Mouse (Mus musculus): ENCODE data around the gene Atp5s.
A peak's percentile ranks its signal among the peaks of the same experiment; 100 is the strongest.

The Atp5s gene

DNA sequence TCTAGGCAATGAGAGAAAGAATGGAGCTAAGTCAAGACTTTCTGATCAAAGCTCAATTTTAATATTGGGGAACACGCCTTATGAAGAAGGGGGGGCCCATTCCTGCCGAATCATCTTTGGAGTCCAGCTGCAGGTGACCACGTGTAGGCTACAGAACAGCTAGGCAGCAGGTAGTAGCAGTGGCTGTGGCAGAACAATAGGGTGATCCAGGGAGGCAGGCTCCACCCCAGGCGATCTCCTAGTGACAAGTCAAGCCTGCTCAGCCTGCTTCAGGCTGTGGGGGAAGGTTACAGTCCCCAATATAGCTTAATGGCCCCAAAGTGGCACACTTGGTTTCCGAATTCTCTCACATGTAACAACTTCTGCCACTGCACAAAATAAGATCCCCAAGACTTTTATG is 7.5 kb downstream of the Atp5s start:
- no peak for ATAC-seq (ENCODE audit: low TSS enrichment)

DNA sequence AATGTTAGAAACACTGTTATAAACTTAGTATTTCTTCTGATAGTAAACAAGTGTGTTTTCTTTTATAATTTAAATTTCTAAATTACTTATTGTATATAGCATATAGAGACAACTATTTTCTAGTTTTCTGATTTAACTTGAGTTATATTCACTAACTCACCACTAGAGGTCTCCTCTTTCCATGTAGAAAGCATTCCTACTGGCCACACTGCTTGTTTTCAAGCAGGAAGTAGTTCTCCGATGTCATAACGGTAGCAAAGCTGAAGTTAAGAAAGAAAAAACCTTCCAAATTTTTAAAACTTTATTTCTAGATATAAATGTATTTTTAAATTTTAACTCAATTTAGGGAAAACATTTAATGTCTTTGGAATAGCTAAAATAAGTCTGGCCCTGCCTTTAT is 8.8 kb downstream of the Atp5s start:
- ATAC-seq (ENCODE audit: low TSS enrichment) = peak; percentile 73

DNA sequence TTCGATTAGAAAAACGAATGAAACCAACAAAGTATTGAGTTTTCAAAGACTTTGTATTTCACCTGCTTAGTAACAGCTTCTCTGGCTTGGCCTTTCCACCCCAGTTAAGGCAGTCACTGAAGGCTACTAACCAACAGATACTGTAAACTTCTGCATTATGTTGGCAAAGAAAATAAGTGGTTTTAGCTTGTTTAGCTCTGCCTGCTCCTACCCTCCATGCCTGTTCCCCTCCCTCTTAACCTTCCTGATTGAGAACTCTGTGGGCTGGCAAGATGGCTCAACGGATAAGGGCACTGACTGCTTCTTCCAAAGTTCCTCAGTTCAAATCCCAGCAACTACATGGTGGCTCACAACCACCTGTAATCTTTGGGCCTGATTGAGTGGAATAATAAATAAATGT is 9.2 kb downstream of the Atp5s start:
- ATAC-seq (ENCODE audit: low TSS enrichment) = no peak

DNA sequence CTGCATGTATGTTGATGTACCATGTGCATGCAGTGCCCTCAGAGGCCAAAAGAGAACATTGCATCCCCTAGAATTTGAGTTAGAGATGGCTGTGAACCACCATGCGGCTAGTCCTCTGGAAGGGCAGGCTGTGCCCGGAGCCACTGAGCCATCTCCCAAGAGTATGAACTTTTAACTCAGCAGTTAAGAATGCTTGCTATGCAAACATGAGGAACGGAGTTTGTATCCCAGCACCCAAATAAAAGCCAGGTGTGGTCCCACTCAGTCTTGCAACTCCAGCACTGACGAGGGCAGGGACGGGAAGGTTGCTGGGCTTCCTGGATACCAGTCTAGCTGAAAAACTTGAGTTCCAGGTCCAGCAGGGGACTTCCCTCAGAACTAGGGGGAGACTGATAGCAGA is 17.2 kb downstream of the Atp5s start:
- ATAC-seq (ENCODE audit: low TSS enrichment) = no peak

DNA sequence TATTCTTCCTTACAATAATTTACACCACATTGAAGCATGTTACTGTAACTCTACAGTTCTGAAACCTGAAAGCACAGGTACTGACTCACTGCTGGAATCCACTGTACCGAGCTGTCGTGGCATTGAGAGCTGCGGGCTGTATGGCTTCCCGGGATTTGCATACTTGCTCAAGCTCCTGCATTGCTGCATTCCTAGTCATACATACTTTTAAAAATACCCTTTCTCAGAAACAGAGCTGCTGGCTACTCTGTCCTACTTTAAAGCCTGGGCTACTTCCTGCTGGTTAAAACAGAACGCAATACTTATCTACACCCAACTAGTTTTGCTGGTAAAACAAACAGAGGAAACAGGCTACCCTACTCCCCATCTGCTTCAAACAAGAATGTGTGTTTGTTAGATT is 19.4 kb downstream of the Atp5s start:
- ATAC-seq (ENCODE audit: low TSS enrichment) = peak; percentile 87

DNA sequence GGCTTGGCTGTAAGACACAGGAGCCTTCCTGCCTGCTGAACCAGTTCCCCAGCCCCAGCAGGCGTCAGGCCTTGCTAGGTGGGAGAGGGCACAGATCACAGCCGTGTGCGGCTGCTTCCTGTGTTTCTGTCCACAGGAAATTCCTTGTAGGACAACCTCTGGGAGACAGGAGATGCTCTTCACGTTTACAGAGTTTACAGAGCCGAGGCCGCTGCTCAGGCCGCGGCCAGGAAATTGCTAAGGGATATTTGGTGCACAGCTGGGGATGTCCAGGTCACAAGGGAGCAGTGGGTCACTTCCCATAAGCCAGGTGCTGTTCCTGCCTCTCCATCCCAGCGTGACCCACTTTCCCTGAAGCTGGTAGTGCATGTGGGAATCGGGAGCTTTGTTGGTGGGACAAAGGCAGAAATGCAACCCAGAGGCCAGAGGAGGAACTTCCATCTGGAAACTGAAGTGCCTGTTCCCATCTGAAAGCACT is 27.2 kb downstream of the Atp5s start:
- no peak for ATAC-seq (ENCODE audit: low TSS enrichment)

DNA sequence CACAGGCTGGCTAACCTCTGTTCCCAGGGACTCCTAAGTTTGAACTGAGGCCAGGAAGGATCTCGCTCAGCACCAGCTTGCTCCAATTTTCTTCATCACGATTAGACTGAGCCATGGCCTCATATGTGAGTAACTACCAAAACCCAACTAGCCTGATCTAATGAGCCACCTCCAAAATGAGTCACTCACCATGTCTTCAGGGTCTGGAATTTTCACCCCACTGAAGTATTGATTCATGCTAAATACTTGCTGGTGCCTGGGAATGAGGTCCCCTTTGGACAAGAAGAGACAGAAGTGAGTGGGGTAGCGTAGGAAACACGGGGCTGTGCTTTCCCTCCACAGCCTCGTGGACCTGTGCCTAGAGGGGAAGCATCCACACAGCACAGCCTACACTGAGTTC is 29.2 kb downstream of the Atp5s start:
- no peak for ATAC-seq (ENCODE audit: low TSS enrichment)

DNA sequence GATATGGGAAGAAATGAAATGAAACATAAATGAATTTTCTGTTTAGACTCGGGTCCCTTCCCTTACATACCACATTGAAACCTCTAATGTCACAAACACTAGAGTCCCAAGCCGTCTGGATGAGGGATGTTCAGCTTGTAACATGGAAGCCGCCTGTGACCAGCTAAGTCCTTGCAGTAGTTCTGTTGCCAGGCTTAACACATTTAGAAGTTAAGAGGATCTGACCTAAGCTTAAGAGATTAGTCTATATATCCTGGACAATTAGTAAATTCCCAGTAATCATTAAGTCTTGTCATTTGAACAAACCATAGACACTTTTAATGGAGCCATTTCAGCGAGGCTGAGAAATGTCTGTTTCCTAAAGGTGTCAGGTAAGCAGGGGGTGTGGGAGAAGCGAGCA is 31.3 kb downstream of the Atp5s start:
- no peak for ATAC-seq (ENCODE audit: low TSS enrichment)

DNA sequence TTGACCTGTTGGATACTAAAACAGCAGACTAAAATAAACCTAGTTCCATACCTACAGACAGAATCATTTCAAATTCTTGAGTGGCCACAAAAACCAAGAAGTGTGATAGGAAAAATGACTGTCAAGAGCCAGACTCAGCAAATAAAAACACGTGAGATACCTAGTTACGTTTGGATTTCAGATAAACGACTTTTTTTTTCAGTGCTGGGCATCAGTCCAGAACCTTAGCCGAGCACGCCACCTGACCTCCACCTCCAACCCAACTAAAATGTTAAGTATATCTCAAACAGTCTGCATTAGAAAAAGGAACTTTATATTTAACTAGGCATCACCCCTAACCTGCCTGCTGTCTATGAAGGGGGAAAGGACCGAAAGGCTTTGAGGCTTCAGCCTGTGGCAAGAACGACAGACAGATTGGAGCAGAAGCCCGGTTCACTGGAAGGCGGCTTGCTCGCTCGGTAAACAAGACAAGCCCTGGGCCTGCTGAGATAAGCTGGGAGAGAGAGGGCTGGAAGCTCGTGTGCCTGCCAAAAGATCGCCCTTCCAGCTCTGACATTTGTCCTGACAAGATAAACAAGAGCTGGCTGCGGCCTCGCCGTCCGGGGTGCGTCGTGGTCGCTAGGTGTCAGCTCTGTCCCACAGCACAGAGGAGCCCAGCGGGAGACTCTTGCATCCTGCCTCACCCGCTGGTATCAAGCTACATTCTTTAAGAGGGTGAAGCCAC is 32.8 kb downstream of the Atp5s start:
- ATAC-seq (ENCODE audit: low TSS enrichment) = peak; percentile 68

DNA sequence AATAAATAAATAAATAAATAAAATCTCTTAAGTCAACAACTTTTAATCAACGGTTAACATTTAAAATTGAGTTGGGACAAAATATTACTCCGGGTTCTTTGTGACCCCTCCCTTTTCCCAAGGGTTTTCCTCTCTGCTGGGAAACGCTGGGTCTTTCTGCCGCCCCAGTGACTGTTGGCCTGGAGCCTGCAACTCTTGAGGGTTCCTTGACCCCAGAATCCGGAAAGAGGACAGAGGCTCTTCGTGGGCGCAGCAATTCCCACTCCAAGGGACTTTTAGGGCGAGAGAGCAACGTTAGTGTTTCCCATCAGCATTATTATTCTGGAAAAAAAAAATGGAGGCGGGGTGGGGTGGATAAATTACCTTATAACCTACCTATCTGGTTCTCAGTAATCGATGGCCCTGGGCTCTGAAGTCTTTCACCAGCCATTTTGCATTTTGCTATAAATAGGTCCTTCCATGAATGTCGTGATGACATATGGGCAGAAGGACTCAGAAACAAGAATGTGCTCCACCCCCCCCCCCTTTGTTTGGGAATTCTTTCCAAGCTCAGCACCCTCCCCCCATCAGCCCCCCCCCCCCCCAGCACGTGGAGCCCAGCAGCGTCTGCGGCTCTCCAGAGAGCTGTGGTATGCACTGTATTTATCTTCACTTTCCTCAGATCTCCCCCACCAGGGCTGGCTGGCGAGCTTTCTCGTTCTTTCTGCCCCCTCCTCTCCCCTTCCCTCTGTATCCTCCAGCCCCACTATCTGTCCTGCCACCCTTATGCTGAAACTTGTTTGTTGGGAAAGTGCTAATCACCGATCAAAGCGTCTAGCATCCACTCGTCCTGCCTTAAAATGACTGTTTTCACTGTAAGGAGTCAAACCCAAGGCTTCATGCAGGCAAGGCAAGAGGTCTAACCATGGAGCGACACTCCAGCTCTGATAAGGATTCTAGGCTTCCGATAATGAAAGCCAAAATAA is 33.8 kb downstream of the Atp5s start:
- no peak for ATAC-seq (ENCODE audit: low TSS enrichment)

DNA sequence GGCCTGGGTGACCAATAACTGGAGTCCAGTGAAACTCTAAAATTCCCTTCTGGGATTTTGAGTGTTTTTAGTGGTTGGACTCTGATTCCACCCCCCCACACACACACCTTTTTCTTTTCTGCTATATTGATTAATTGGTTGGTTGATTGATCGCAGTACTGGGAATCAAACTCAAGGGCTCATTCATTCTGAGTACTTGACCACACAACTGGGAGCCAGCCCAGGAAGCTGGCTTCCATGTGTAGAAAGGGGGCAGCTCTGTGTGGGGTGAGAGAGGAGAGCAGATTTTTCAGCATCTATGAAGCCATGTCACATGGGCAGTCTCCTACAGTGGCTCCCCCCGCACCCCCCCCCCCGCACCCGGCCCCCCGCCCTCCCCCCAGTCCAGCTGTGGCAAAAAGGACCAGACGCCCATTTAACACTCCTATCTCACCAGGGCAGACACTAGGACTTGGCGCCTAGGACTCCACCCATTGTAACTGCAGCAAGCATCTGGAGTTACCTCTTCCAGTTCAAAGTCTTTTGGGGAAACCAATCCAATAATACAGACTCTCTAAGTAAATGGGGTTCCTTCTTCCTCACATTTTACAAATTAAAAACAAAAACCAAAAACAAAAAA is 34.6 kb downstream of the Atp5s start:
- no peak for ATAC-seq (ENCODE audit: low TSS enrichment)

DNA sequence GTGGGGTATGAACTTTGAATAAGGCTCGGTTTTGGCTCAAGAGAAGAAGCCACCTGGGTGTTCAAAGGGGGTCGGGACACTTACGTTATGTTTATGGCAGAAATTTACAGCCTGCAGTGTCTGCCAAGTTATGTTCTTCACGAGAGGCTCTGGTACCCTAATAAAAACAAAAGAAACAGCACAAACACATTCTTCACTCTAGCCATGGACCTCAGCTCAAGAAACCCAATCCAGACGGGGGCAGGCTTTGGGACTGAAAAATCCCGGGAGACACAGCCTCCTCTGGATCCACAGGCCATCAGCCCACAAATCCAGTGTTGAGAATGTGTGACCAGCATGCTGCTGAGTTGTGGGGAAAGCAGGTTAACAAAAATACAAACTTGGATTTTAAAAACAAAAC is 35.3 kb downstream of the Atp5s start:
- ATAC-seq (ENCODE audit: low TSS enrichment) = no peak

DNA sequence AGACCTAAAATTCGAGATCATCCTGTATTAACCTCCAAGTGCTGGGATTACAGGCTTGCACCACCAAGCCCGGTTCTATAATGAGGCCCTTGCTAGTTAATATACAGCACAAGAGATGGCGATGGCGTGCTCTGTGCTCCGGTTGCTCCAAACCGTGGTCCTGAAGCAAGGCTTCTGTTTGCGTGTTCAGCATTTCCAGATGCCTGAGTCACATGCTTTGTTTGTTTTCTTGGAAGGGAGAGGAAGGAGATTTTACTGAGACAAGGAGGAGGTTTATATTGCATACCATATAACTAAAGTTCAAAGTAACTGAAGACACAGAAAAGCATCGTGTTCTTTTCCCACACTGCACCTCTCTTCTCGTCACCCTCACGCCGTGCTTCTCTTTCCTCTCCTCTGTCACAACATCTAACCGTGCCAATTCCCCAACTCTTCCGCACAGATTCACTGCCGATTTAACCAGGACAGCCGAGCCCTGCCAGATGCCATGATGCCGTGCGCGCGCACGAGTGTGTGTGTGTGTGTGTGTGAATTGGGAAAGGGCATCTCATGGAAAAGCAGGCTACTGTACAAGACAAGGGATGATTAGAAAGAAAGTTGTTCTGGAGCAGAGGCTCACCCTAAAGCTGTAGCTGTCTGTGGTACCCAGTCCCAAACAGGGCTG is 36.1 kb downstream of the Atp5s start:
- peak; percentile 31; the same call in 1 of the 2 replicates for ATAC-seq (ENCODE audit: low TSS enrichment)

DNA sequence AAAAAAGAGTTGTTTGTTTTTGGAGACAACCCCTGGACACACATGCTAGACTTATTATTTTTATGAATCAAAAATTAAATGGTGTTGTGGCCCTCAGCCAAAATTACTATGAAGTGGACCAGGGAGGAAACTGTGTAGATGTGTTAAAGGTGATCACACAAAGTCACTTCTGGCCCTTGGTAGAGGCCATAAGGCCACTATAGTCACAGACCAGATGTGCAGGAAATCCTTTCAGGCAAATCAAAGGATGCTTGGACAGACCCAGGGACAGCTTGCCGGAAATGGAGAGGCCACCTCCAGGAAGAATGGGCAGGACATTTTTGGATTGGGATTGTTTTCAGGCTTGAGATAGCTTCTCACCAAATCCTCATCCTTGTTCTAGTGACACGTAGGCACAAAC is 36.9 kb downstream of the Atp5s start:
- ATAC-seq (ENCODE audit: low TSS enrichment) = no peak

DNA sequence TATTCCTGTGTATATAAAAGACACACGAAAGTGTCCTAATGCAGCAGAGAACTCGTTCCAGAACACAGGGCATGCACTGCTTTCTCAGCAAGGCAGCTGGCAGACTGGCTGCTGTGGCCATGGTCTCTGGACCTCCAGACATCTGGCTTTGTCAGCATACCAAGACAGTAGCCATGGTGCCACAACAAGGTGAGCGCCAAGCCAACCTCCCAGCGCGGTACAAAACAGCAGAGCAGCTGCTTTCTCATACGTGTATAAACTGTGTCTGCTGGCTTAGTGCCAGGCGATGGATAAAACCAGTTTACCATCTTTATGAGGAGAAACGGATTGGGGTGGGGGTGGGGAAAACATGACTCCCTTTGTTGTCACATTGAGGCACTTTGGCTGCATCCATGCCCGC is 40.8 kb downstream of the Atp5s start:
- no peak for ATAC-seq (ENCODE audit: low TSS enrichment)

DNA sequence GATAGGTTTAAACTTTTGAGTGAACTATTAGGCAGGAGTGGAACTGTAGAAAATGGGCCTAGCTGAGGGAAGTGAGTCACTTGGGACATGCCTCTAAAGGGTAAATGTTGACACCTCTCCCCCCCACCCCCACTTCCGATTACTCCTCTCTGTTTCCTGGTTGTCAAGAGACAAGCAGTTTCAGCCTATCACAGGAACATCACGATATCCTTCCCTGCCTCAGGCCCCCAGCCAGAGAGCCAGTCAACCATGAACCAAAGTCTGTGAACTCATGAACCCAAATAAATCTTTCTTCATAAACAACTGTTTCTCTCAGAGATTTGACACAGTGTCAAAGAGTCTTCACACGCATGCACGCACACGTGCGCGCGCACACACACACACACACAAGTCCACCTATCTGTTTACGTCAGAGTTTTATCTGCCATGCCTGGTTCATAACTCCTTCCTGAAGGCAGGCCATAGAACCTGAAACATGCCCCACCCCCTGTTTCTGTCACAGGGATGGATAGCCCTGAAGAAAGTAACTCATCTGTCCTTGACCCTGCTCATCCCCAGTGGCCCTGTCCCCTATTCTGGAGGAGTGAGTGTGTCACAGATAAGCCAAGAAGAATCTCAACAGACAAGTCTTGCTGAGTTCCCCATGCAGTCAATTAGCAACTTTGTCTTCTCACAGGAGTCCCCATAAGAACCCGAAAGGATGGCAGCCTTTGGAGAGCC is 41.6 kb downstream of the Atp5s start:
- ATAC-seq (ENCODE audit: low TSS enrichment) = no peak

DNA sequence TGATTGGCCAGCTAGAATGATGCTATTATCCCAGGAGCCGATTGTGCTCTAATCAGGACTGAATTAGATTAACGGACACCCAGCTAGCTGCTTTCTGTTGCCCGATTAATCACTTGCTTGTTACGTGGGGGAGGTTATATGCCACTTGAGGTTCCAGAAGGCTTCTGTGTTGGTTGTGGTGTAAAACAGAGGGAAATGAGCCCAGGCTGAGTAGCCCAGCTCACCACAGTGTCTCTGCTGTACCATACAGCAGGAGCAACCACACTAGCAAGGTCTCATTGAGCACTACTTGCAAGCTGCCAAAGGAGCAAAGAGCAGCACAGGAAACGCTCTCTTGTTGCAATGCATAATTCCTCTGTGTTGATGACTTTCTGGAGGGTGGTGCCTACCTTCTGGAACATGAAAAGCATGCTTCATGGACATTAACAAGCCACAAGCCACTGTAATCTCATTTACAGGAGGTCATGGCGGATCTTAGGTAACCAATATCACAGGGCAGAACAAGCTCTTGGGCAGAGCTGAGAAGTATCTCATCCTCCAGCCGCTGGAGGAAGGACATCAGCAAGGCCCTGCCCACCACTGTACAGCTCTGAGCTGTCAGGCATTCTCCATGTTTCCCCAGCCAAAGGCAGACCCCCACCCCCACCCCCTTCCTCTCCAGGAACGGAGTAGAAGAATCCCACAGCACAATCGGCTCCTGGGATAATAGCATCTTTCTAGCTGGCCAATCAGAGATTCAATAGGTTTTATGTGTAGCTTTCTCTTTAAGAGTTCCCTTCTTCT is 42.9 kb downstream of the Atp5s start:
- ATAC-seq (ENCODE audit: low TSS enrichment) = no peak

DNA sequence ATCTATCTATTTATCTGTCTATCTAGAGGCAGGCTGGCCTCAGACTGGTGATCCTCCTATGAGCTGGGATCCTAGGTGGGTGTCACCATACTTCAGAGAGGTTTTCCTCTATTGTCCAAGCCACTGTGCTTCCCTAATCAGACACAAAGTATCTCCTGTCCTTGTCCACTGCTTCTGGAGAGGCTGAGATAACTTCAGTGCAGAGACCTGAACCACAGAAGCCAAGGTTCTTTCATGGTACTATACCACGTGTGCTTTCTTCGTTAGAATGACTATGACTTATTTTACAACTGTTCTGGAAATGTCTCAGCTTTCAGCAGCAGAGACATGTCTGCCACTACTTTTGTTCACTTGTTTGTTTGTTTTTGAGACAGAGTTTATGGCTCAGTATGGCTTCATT is 44.1 kb downstream of the Atp5s start:
- no peak for ATAC-seq (ENCODE audit: low TSS enrichment)

DNA sequence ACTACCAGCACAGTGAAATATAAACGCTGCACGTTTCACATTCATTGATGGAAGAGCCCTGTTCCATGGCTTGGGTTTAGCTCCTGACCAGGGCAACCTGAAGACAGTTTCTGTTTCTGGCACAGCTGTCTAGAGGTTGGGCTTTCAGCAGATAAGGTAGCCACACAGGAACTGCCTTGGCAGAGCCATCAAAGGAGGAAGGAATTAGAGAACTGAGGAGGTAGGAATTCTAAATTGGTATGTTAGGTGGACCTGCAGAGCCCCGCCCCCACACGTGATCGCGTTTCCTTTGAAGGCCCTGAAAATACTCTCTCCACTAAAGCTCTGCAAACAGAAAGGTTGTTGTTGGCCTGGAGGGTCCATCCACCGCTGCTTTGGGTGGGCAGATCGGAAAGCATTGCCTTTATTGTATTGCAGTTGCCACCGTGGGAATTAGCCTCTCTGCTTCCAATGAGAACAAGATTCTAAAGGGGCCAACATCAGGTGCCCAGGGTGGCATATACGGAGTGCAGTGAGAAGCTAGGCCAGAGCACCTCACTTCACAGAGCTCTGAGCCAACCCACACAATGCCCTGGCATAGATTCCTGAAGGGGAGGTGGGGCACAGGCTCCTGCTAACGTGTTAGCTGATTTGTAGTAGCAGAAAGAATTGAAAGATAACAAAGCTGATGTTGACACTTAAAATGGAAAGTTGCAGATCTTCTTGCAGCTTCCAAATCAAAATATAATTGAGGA is 52.0 kb downstream of the Atp5s start:
- no peak for ATAC-seq (ENCODE audit: low TSS enrichment)

DNA sequence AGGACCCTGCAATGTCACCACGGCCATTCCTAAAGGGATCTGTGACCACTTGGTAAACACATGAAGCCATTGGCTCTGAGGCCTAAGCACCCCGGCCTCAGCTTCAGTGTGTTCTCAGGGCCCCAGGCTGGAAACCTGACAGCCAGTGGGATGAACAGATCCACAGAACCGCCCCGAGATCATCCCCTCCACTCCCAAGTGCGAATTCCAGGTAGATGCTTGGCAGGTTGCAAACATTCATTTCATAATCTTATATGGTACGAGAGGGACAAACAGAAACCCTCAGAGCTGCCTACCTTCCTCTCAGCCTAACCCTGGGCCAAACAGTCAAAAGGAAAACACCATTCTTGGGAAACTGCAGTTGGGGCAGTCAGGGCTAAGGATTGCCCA is 52.6 kb downstream of the Atp5s start:
- ATAC-seq (ENCODE audit: low TSS enrichment) = no peak
